Mouse (Mus musculus) naive thymus-derived CD4-positive, alpha-beta T cell, adult 5 months (primary cell): Measurements from ENCODE around the gene 2310033P09Rik. TPM values are rescaled to one million over a fixed set of nuclear protein-coding genes. Genes with fewer than 3 reads are reported as not detected.

Experiments used
- polyA plus RNA-seq: library from polyadenylated mRNA; unstranded; fragments of 100-300 nt; shearing (Covaris generic); gene quantifications from one replicate; pipeline ENCODE4 v1.2.1, GENCODE M21; 2017

2310033P09Rik gene
- polyA plus RNA-seq: 47.7 TPM

DNA sequence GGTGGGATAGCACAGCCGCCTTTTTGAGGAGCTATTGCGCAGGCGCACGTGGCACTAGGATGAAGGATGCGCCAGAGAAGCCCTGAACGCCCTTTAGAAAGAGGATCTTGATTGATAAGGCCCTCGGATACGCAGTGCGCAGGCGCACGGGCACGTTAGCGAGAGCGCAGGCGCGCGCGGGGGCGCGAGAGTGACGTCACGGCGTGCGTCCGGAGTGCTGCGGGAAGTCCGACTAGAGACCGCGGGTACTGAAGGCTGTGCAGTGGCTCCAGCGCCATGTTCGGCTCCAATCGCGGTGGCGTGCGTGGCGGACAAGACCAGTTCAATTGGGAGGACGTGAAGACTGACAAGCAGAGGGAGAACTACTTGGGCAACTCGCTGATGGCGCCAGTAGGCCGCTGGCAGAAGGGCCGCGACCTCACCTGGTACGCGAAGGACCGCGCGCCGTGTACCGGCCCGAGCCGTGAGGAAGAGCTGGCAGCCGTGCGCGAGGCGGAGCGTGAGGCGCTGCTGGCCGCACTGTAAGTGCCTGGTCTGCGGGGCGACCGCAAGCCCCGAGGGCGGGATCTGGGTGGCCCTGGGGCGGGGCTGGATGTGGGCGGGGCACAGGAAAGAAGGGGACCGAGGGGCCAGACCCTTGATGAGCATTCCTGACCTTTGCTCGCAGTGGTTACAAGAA, at the start of gene 2310033P09Rik:
Gene 2310033P09Rik (plus strand): TSS at position 169 of the 679 bp plus-strand sequence.

DNA sequence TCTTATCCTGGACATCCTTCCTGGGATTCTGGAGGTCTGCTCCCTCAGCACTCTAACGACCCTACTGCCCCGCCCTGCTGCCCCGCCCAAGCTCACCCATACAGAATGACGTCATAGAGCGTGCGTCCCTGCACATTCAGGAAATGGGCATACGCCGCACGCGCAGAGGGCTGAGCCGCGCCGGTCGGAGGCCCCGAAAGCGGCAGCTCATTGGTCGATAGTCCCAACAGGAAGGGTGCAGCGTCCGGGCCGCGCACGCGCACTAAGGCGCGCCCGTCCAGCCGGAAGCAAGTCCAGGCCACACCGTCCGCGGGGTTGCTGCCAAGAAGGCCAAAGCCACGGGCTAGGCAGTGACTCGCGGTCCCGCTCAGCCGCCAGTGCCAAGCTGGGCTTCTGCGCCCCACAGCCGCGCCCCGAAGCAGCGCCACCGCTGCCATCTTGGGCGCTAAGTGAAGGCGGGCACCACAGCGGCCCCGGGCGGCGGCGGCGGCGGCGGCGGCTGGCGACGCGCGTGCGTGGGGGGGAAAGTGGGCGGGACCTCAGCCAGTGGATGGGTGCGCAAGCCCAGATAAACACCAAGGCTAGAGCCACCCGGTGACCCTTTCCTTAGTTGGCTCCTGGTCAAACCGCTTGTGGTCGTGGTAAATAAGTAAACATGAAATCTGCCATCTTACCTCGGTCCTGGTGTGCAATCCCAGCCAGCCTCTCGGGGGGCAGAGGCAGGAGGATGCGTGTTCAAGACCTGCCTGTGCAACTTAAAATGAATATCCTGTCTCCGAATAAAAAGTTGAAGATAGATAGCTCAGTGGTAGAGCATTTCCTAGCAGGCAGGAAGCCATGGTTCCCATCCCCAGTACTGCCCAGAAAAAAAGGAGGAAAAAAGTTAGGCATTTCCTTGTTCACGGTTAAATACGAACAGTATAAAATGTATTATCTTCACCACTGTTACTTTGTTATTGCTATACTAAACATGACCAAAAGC, 44.6 kb upstream of the 2310033P09Rik start, which contains the start of gene Iba57:
Gene Iba57 (minus strand): TSS at position 485 of the 982 bp plus-strand sequence.

DNA sequence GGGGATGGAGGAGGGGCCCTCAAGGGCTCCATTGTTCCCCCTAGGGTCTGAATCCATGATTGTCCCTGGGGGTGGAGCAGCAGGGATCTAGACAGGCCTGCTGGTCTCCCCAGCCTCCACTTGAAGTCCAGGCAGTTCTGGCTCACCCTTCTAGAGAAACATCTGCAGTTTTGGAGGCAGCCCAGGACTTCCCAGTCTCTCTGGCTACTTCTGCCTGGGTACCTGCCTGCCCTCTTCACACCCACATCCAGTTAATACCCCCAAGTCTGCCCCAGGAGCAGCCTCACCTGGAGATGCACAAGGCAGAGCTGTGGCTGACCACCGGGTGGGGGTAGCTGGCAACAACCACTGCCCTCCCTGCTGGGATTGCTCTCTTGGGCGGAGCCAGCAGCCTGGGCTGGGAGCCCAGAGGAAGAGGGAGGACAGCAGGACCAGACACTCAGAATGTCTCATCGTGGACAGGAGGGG, 25.2 kb upstream of the 2310033P09Rik start, which contains the start of gene Gjc2:
Gene Gjc2 (minus strand): TSS at position 350 of the 468 bp plus-strand sequence.

DNA sequence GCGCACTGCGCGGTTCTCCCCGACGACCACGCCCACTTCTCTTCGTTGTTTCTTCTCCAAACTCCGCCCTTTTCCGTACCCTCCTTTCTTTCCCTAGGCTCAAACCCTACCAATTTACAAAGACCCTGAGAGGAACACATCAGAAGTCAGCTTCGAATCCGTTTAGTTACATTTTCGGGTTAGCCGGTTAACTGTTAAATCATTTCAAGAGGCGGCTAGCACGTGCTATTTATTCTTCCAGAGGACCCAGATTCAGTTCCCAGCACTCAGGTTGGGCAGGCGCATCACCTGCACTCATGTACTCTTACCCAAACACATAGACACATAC, 16.1 kb upstream of the 2310033P09Rik start, which contains the start of gene Guk1:
Gene Guk1 (minus strand): TSS at position 154 of the 328 bp plus-strand sequence.

GRCm38 (mm10) chr11:59202081-59202995, 5.8 kb upstream of the 2310033P09Rik start, which contains the start of gene Mrpl55:
Mrpl55 (plus strand) TSS chr11:59202486.

GRCm38 (mm10) chr11:59228122-59228953, 20.2 kb downstream of the 2310033P09Rik start, which contains the start of gene Arf1:
Arf1 (minus strand) TSS chr11:59228270.

Other genes with a start within 250 kb of the 2310033P09Rik start
- gene Trim11, start 230.2 kb upstream of the 2310033P09Rik start, polyA plus RNA-seq: 51.5 TPM
- gene Obscn, start 71.9 kb upstream of the 2310033P09Rik start, polyA plus RNA-seq: not detected
- gene Iba57, start 44.6 kb upstream of the 2310033P09Rik start, polyA plus RNA-seq: 16.6 TPM
- gene Gjc2, start 25.1 kb upstream of the 2310033P09Rik start, polyA plus RNA-seq: not detected
- 55.2 TPM for gene Guk1, start 16.1 kb upstream of the 2310033P09Rik start, polyA plus RNA-seq
- 29.3 TPM for gene Mrpl55, start 5.8 kb upstream of the 2310033P09Rik start, polyA plus RNA-seq
- 578 TPM for gene Arf1, start 19.9 kb downstream of the 2310033P09Rik start, polyA plus RNA-seq
- gene Wnt3a, start 82.4 kb downstream of the 2310033P09Rik start, polyA plus RNA-seq: not detected
- not detected for gene Wnt9a, start 98.6 kb downstream of the 2310033P09Rik start, polyA plus RNA-seq
- not detected for gene Prss38, start 167.3 kb downstream of the 2310033P09Rik start, polyA plus RNA-seq
- 8.6 TPM for gene Jmjd4, start 241.7 kb downstream of the 2310033P09Rik start, polyA plus RNA-seq
- gene Snap47, start 242.9 kb downstream of the 2310033P09Rik start, polyA plus RNA-seq: 27.6 TPM